Mouse (Mus musculus) T-cell, adult 2 months (primary cell): Measurements from ENCODE around the gene Ipcef1.
"Not testable (repeated sequence)": the region's sequence is repeated elsewhere in the genome, so short reads cannot be mapped to it uniquely, and the experiment has no call there.

Source experiments
- DNase-seq: peaks from one replicate; pipeline ENCODE4 v3.0.0; 2022; ENCODE audit warnings: low spot score

Ipcef1 gene

DNA sequence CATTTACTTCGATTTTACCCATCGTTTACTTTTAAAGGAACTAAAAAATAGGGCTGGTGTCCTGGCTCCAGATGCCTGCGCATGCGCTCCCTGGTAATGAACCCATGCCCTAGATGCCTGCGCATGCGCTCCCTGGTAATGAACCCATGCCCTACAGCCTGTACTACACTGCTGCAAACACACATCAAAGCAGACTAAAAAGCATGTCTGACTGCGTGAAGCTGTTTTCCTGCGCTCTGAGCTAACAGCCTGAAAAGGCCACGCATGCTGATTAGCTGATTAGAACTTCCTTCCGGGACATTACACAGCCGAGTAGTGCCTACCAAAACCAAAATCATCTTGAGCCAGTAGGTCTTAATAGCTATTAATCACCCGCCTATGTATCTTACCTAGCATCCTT lies 16.7 kb downstream of the Ipcef1 start:
- DNase-seq = peak; percentile 1

DNA sequence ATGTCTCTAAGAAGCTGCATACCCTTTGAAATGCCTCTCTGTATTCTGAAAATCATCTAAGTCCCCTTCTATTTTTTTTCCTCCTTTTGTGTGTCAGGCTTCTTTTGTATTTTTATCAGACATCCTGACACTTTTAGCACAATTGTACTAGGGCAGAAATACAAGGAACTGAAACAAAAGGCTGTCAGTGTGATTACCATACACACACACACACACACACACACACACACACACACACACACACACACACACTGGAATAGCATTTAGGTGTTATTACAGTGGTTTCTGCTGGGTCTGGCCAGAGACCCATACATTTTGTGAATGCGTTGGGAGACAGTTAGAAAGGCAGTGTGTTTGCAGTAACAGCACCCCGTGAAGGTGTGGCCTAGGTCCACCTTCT lies 18.8 kb downstream of the Ipcef1 start:
- no peak for DNase-seq

DNA sequence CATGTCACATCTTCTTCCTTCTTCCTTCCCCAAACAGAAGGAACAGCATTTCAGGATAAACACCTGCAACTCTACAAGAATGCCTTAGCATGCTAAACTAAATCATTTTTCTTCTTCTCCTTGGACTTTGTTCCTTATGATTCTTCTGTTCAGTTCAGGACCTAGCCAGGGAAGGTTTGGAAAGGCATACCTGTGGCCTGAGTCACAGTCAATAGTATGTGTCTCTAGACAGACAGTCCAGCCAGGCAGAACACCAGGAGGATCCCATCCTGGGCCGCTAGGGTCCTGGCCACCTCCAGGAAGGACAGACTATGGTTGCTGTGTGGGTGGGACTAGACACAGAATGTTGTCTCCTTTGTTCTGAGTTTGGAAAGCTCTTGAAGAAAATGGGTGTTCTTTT lies 27.2 kb downstream of the Ipcef1 start:
- DNase-seq = no peak

DNA sequence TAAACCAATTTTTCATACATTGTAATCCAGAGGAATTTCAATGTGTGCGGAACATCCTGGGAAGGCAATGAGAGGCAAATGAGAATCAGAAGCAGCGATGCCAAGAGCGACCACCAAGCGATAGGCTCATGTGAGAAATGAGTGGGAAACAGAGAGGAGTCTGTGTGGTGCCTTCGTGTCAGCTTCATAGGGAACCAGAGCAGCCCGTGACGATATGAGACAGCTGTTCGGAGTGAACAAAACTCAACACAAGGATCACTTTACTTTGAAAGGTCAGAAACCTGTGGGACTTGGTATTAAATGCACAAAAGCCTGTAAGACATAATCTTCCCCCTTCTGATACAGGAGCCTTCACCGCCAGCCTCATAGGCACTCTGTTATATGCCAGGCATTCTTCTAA lies 31.7 kb downstream of the Ipcef1 start:
- DNase-seq = no peak

DNA sequence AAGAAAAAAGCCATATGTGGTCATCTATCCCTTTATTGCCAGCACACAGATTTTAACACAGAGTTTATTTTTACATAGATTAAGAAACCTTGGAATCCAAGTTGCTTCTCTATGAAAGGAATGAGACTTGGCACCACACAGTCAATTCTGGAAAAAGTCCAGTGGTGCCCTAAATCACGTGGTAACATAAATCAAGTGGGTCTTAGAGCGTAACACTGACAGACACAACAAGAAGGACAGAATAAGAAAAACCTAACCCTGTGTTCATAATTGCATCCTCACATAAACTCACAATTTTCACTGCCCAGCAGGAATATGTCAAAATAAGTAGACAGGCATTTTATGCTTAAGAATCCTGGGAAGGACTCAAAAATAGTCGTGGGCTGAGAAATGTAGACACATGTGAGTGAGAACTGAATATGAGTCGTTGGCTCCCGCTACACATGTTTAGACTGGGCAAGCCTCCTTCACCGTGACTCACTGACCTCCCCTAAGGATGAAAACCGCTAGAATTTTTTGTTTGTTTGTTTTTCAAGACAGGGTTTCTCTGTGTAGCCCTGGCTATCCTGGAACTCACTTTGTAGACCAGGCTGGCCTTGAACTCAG lies 32.4 kb downstream of the Ipcef1 start:
- DNase-seq = no peak

DNA sequence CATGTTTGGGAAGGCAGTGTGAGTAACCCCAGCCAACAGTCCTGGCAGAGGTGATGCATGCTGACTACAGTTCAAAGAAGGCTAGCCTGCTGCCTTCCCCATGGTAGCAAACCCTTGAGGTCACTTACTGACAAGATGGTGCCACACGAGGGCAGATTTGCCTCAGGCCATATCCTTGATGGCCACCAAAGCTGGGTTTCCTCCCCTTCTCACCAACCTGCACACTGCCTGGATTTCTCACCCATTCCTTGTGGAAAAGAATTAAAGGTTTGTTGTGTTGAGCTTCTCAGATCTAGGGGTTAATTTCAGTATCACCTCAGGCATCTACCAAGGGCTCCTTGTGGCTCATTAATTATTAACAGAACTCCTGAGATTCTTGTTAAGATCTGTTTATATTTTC lies 37.1 kb downstream of the Ipcef1 start:
- no peak for DNase-seq

DNA sequence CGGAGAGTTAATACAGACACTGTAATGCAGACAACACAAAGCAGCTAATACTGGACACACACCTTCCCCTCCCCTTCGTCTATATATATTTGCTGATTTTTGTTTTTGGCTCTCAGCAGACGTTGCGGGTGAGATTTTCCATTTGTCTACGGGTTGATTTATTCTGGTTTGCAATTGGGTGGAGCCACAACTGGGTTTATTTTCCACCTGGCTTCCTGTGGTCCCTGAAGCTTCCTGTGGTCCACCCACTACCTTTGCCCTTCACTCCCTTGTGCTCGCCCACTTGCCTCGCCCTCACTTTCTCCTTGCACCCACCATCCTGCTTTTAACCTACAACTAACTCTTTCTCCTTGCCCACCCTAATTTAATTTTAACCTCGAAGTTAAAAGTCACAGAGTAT lies 41.7 kb downstream of the Ipcef1 start:
- DNase-seq = peak; percentile 5

DNA sequence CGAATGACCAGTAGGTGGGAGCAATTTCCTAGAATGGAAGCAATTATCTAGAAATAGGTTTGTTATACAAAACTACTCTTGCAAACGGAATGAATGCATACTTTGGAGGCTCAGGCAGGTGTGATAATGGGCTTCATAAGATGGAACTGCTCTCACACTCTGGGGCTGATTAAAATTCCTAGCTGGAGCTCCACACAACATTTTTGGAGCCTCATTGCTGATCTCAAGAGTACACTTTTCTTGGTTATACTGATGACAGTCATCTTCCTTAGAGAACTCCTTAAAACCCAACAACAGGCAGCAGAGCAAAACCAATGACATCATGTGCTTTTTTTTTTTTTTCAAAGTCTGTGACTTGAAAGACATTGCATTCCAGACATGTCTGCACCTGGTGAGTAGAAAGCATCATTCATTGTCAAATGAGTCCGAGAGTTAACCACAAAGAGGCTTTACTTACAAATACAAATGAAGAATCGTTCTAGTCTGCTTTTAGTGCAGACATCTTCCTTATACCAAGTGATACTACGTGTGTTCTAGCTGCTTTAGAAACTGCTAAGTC lies 47.2 kb downstream of the Ipcef1 start:
- DNase-seq = no peak

DNA sequence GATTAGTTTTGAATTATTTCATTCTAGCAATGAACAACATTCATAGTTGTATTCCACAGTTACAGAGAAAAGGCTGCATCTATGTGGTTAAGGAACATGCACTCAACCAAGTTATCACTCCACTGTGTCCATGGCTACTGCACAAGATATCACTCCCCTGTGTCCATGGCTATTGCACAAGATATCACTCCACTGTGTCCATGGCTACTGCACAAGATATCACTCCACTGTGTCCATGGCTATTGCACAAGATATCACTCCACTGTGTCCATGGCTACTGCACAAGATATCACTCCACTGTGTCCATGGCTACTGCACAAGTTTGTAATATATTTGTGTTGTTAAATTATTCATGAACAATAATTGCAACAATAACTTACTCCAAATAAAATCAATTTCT lies 48.4 kb downstream of the Ipcef1 start:
- DNase-seq = not testable (repeated sequence)

DNA sequence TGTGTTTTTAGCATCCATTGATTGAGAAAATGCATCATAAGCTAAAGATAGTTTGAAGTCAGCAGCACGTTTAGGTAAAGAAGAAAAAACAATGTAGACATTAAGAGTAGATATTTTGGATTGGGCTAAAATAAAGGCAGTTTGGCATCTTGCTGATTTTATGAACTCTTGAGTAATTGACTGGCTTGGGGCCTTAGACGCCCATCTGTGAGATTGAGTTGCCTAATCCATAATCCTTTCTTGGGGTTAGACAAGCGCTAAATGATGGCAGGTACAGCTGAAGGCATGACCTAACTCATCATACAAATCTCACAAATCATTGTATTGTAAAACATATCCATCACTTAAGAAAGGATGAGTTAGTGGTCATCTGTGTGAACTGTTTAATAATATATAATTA lies 52.9 kb downstream of the Ipcef1 start:
- no peak for DNase-seq

DNA sequence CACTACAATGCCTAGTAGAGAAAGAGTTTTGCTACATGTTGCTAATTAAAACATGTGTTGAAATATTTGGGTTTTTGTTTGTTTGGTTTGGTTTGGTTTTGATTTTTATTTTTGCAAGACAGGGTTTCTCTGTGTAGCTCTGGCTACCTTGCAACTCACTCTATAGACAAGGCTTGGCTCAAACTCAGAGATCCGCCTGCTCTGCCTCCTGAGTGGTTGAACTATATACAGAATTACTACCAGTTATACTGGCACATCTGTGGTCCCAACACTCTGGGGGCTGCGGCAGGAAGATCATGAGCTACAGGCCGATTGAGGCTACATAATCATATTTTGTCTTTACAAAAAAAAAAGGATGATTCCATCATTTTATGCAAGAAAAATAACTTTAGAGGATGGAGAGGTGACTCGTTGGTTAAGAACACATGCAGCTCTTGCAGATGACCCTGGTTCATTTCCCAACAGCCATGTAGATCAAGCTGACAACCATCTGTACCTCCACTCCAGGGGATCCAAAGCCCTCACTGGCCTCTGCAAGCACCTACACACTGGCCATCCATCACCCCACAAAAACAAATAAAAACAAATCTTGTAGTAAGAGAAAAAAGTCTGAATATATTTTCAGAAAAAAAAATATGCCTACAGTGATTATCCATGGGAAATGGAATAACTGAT lies 53.6 kb downstream of the Ipcef1 start:
- DNase-seq = no peak

DNA sequence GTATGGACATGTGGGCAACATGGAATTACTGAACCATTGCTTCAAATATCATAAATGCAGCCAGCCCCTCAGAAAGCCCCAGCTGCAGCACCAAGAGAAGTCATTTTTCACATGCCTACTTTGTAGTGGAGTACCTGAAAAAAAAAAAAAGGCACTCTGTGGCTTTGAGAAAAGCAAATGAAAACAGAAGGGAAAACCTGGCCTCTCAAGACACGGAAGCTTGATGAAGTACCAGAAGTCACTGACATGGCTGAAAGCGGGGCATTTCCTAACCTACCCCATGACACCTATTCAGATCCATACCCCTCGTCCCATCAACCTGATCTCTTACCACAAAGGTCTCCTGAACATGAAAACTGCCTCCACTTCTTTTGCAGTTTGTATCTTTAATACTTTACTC lies 55.4 kb downstream of the Ipcef1 start:
- no peak for DNase-seq

DNA sequence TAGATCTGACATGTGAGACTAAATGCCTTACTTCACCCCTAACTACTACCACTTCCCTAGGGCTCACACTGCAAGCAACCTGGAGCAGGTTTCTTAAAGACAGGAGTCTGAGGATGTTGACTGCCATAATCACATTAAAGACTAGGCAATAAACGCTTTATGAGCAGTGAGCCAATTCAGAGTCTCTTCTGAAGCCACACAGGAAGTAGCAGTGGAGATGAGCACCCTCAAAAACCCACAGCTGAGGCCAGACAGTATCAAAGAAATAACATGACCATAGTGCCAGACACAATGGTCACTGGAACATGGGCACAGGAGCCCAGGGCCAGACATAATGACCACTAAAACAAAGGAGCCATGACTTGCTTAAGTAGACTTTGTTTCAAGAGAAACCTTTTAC lies 63.7 kb downstream of the Ipcef1 start:
- peak; percentile 51 for DNase-seq

DNA sequence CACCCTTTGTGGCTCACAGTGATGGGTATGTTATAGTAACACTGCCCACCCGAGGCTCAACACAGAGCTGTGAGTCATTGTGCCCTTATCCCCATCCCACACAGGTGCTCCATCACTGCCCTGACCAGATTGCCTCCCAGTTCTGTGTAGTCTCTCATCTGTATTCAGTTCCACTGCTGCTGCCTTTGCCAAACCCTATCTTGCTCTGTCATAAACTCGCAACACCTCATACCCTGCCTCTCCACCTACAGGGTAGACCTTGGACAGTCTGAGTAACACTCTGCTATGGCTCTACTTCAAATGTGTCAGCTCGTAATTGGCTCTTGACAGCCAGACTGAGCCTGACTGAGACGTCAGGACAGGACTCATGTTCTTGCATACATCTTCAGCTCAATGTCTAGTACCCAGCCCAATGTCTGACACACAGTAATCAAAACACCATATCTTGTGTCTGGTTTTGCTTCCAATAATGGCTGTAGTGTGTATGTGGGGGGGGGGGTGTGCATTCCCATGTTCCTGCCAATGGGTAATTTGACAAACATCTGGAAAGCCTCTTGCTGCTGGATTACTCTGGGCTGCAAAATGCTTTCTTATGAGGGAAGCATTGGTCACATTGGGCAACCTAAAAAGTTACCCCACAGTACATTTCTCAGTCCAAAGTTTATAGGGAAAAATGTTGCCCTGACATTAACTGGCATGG lies 64.7 kb downstream of the Ipcef1 start:
- no peak for DNase-seq

DNA sequence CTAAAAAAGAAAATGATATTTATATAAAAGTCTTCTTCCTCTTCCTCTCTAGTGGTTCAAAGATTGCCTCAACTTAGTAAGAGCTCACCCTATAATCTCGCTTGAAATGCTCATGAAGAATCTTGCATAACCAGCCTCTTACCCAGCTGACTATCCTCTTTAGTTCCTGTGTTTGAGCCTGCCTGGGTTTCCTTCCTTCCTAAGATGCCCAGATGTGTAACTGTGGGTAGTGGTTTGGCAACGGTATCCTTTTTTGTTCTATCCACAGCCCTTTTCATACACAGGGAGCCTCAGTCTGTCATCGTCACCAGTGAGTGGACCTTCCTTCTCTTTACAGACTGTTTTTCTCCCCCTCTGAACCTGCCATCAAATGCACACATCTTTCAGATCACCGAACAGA lies 66.0 kb downstream of the Ipcef1 start:
- peak; percentile 58 for DNase-seq

DNA sequence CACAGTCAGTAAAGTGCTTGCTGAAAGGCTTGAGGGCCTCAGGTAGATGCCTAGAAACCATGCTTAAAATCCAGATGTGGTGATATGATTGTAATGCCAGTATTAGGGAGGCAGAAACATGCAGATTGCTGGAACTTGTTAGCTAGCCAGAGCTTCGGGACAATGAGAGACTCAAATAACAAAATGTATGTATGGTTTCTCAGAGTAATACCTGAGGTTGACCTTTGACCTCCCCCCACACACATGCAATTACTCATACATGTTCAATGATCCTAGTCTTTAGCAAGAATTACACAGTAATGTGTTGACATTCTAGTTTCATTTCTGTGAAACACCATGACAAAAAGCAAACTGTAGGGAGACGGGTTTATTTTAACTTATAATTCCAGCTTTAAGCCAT lies 68.8 kb downstream of the Ipcef1 start:
- DNase-seq = no peak

DNA sequence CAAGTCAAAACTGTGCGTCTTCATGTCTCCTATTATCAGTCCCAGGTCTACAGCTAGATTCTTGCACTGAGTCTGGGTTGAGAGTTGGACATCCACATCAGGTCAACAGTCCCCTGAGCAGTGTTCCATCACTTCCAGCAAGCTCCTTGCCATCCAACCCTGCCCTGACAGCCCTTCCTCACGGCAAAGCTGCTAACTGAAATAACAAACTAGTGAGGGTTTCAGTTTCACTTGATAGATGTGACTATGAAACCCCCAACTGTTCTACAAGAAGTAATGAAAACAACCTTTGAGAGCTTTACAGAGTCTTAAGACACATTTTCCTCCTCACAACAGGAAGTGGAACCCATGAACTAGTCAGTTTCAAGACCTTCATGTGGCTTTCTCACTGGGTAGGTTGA lies 69.5 kb downstream of the Ipcef1 start:
- peak; percentile 79 for DNase-seq

DNA sequence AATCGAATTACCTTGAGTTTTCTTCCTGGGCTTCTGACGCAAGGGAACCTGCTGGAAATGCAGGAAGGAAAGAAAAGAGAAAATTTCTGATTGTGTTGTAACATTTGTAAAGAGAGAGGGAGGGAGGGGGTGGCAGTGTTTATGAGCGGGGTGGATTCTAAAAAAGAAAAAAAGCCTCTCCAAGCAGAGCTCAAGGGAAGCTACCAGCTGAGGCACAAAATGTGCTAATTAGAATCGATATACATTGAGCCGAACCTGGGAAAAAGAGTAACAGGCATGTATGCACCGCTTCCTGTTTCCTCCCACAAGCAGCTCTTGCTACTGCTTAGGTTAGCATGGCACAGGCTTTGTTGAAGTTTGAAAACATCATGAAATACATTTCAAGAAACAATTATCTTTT lies 72.0 kb downstream of the Ipcef1 start:
- DNase-seq = peak; percentile 57

DNA sequence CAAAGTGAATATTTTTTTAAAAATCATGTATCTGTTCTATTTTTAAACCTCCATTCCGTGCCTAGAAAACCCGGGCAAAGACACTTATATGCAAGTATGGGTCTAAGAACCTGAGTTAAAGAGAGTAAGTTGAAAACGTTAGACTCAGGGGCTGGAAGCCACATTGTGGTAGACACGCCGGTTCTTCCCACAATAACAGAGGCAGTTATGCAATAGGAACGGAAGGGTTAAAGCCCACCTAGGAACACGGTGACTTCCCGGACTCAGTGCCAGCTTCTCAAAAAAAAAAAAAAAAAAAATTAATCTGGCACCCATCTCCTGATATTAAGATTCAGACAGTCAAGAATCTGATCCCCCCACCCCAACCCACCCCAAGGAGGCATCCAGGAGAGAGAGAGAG lies 72.5 kb downstream of the Ipcef1 start:
- DNase-seq = no peak

DNA sequence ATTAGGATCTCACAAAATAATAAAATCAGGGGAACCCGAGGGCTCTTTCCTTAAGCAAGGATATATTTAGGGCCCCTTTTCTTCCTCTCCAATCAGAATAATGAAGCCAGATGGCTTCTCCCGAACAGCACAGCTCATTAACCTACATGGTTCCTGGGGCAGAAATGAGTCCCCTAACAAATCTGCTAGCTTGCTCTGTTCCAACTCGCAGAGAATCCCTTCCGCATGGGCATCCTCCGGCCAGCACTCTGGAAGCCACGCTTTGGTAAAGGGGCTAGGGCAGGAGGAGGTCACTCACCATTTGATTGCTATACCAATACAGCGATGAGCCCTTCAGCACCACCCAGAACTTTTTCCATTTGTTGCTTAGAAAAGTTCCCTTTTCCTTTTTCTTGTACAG lies 73.1 kb downstream of the Ipcef1 start:
- no peak for DNase-seq

DNA sequence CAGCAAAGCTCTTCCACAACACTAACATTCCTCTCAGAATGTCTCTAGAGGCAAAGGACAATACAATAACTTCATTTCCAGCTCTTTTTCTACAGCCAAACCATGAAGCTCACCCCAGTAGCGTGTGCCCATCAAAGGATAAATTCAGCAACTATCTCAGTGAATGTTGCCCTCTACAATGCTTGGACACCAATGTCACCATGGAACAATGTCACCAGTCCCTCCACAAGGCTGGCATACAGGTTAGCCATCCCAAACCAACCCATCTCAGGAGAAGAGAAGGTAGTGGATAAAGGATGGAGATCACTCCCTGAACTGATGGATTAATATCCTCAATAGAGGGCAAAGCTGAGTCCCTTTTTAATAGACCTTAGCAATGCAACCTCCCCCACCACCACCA lies 73.5 kb downstream of the Ipcef1 start:
- no peak for DNase-seq

DNA sequence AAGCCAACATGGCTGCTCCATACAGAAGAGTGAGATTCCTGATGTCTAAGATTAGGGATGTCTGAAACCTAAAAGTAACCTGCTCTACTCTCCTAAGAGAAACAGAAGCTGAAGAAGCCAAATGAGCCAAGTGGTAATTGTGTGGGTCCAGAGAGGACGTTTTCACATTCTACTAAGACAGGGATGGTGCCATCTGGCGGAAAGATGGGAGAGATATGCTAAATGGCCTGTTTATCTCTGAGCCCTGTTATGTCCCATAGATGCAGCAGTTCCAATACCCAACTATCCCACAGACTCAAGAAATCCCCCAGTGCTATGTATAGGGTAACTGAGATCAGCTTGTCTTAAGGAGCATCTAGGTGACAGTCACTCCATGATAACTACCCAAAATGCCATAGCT lies 74.4 kb downstream of the Ipcef1 start:
- no peak for DNase-seq

DNA sequence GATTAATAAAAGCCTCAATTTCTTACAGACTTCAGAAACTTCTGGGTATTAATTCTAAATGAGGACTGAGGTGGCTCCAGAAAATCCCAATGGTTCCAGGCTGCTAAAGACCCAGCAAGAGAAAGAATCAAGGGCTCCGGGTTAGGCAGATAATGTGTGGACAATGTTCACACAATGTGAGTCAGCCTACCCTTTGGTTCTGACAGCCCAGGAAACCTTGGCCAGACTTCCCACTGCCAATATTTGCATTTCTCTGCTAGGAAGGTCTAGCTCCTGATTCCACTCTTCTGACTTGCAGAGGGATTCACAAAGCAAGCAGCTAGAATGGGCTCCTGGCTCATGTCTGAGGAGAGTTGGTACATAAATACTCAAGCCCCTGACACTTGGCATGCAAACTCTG lies 83.9 kb downstream of the Ipcef1 start:
- no peak for DNase-seq
